Mouse (Mus musculus) cerebellum, postnatal 36 days (tissue): ENCODE results near the gene Cks2.
A peak's percentile ranks its signal among the peaks of the same experiment; 100 is the strongest.
"Not testable (repeated sequence)": the region's sequence is repeated elsewhere in the genome, so short reads cannot be mapped to it uniquely, and the experiment has no call there.

Source experiments
- DNase-seq, 2 experiments: peaks; one replicate each; pipeline ENCODE4 v3.0.0; 2021 to 2022; ENCODE audit warnings: mixed read lengths in 2 of 2

The Cks2 gene

DNA sequence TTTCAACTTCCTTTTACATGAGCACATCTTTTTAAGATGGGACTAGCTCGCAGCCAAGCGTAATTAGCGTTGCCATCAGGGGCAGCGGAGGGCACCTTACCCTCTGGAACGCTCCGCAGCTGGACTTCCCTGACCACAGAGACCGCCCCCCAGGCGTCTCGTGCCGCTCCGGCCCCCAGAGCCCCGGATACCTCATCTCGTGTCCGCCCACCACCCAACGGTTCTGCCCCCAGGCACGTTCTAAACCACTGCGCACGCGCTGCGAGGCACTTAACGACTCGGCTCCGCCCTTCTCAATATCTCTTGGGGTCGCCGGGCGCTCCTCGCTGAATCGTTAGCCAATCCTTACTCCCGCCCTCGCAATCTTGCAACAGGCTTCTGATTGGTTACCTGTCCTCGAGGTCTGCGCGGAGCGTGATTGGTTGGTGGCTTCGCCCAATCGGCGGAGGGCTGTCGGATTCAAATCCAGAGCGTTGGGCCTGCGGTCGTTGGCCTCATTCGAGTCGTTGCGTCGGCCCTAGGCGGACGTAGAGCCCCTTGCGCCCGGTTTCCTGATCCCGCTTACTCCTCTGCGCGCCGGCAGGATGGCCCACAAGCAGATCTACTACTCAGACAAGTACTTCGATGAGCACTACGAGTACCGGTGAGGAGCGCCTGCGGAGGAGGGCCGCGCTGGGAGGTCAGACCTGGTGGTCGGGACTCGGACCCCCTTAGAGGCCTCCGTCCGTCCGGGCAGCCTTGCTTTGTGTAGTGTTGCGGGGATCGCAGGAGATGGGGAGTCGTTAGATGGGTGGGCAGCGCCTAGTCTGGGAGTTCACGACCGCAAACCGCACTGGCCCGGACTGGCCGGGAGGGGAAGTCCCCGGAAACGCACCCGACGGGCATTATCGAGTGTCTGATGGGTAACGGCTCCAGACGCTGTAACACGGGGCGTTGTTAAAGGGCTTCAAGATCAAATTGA is at the start of gene Cks2:
Cks2 (plus strand) TSS at position 404 of the 961 bp plus-strand sequence.
- DNase-seq: peak; percentile 94 to 96

DNA sequence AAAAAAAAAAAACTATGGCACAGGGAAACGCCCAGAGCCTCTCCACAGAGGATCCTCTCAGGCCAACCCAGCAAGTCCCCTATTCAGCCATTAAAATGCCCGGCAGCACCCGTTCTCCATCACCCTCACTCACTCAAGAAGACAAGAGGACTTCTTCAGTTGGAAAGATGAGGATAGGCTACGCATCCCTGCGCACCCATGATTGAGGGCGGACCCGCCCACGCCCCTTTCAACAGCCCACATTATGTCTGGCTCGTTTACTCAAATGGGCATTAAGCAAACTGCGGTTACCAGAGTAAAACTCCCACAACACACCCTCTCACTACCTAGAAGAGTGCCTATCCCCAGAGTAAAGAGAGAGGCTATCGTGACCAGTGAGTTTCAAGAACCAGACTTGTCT is 49.6 kb upstream of the Cks2 start:
- DNase-seq: no peak

GRCm38 (mm10) chr13:51598063-51598462 is 47.0 kb upstream of the Cks2 start:
- DNase-seq: no peak

- no peak for DNase-seq
These were observed 44.9 kb upstream of the Cks2 start for GRCm38 (mm10) chr13:51600169-51600568.

DNA sequence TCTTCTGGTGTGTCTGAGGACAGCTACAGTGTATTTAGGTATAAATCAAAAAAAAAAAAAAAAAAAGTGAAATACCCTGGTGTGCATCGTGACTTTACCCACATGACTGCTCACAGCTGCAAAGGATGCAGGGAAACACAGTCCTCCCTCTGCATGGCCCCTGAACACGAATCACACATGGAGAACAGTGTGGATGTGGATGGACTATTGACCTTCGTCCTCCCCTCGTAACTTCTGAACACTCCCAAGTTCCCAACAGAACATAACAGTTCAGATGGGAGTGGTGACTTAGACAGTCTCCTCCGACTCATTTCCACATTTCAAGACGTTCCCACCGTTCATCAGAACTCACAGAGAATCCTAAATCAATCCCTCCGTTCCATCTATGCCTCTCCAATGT is 42.3 kb upstream of the Cks2 start:
- DNase-seq: no peak

- DNase-seq: peak; percentile 11 to 16
These were observed 41.7 kb upstream of the Cks2 start for GRCm38 (mm10) chr13:51603221-51603893.

GRCm38 (mm10) chr13:51603894-51604244 is 41.2 kb upstream of the Cks2 start:
- peak in 1 of 2 experiments; percentile 17 for DNase-seq

DNA sequence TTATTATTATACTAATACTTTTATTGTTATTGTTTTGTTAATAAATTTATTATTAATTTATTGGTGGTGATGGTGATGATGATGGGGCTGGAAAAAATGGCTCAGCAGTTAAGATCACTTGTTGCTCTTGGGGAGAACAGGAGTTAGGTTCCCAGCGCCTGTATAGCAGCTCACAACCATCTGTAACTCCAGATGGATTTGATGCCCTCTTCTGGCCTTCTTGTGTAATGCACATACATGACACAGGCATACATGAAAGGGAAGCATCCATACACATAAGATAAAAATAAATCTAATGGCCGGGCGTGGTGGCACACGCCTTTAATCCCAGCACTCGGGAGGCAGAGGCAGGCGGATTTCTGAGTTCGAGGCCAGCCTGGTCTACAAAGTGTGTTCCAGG is 35.8 kb upstream of the Cks2 start:
- no peak for DNase-seq

GRCm38 (mm10) chr13:51611060-51611459 is 34.0 kb upstream of the Cks2 start:
- no peak for DNase-seq

DNA sequence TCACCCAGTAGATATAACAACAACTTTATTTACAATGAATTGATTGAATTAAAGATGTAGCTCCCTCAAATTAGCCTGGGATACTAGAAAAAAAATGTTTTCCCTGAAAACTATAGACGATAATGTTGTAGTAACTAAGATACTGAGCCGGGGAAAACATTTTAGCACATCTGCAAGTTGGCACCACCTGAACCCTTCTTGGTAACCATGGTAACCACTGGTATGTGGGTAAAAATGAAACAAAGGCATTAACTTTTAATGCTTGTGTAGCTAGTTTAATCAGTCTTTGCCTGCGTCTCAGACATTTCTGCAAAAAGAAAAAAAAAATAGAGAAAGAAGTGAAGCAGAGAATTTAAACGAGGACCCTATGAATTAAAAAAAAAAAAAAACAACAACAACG is 33.5 kb upstream of the Cks2 start:
- no peak for DNase-seq

- no peak for DNase-seq
These were observed 29.2 kb upstream of the Cks2 start for GRCm38 (mm10) chr13:51615815-51616214.

DNA sequence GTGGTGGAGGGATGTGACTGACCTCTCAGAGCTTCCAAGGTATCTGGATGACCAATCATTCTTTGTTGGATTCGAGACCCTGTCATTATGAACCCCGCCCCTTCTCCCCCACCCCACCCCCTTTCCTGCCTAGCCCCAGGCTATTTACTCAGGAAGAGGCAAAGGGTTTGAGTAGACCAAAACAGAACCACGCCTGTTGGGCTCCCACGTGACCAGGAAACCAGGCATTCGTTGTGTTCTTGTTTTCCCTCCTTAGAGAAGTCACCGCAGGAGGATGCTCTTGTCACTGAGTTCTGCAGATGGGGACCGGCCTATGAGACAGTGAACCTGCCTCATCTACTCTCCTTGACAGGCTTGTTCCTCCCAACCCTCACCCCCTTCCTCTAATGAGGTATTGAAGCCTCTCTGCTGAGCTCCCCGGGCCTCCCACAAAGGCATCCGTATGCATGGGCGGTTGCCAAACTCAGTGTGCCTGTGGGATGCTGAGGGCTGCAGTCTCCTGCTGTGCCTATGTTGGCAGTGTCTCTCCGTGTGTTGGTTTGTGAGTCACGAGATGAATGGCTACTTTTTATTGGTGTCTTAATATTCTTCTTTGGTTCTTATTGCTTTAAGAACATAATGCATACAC is 28.5 kb upstream of the Cks2 start:
- peak in 1 of 2 experiments; percentile 12 for DNase-seq

DNA sequence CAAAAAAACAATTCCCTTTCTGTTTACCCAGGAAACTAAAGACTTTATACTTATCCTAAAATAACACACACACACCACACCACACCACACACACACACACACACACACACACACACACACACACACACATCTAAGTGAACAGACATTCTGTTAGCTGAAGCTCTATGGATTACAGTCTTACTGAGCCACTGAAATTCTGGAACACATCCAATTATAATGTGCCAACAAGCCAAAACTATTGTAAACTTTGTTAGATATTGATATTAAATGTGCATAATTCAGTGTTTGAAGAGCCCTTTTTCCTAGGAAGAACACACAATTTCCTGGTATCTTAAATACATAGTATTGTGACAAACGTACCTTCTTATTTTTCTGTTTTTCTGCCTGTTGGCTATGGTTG is 27.7 kb upstream of the Cks2 start:
- no peak for DNase-seq

DNA sequence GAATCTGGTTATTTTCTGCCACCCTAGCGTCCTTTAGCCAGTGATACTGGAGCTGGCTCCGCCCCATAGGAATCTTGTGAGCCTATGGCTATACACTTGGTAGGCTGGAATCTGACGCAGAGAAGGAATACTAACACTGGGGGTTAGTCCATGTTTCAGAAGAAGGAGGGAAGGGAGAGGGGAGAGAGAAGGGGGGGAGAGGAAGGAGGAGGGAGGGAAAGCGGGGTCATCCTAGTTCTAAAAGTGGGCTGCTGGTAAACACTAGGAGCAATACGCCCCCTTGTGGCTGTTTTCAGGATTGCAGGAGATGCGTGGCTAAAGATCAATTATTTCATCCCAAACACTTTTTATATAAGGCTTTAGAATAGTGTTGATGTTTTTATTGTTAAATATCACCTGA is 27.2 kb upstream of the Cks2 start:
- peak; percentile 51 to 67 for DNase-seq

- no peak for DNase-seq
These were observed 26.4 kb upstream of the Cks2 start for GRCm38 (mm10) chr13:51618602-51619001.

DNA sequence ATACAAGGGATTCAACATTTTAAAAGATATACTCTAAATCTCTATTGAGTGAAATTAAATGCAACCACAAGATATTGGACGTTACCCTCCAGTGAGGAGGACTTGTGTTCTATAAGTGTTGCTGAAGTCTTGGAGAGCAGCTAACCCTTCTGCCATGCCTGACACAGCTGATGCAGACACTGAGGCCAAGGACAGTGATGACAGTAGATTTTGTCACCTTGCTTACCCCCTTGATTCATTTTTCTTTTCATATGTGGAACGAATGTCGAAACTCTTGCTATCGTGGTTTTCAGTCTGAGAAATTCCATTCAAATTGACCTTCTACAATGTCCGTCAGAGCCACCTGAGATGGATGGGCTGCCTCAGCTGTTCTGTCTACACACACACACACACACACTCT is 22.4 kb upstream of the Cks2 start:
- no peak for DNase-seq

GRCm38 (mm10) chr13:51623678-51624077 is 21.4 kb upstream of the Cks2 start:
- DNase-seq: no peak

- DNase-seq: no peak
These were observed 16.7 kb upstream of the Cks2 start for GRCm38 (mm10) chr13:51628273-51628848.

- no peak for DNase-seq
These were observed 13.6 kb upstream of the Cks2 start for GRCm38 (mm10) chr13:51631354-51631992.

DNA sequence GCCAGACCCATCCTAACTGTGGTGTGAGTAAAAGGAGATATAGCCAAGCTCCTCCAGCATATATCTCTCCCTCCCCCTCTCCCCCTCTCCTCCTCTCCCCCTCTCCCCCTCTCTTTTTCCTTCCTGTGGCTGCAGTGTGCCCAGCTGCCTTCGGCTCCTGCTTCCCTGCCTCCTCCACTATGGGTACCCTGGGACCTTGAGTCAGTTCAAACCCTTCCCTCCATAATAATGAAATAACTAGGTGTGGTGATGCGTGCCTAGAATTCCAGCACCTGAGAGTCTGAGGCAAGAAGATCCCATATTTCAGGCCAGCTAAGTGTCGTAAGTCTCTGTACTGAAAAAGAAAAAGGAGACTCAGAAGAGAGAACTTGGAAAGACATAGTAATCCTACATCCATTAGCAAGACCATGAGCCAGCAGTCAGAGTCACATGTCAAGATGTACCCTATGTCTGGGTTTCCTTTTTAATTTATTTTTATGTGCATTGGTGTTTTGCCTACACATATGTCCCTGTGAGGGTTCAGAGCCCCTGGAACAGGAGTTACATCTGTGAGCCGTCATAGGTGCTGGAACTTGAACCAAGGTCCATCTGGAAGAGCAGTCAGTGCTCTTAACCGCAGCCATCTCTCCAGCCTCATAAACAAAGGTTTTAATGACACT is 12.3 kb upstream of the Cks2 start:
- no peak for DNase-seq

DNA sequence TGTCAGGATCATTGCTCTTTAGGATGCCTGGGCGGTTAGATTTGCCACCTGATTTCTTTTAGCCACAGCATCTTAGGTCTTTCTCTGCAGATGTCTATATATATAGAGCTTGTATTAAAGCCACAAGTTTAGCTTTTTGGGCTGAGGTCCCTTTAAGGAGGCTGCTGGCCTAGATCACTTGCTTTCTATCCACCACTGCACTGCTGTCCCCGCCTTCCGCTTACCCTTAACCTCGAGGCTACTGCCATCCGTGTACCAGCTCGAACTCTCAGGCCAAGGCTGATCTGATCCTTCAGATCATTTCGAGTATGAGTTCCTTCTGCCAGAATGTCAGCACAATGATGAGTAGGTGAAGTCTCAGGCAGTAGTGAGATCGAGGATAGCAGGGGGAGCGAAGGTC is 9.6 kb upstream of the Cks2 start:
- DNase-seq: not testable (repeated sequence)

DNA sequence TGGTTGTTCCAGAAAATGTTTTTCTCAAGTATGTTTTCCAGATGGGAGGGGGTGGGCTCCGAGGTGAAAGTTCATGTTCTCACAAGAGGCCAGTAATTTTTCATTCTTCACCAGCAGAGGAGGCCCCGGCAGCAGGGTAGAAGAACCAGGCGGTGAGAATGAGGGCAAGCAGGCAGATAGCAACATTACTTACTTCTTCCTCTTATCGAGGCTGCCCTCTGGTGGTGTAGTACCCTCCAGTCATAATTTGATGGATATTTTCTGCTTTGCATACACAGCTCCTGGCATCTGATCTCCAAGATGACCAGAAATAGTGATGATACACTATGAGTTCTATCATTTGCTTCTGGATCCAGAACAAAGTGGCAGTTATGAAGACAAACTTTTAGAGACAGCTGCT is 6.1 kb upstream of the Cks2 start:
- no peak for DNase-seq
